Mouse (Mus musculus) gastrocnemius, postnatal 36 days (tissue): ENCODE results near the gene Rsad2. TPM values are rescaled to one million over a fixed set of nuclear protein-coding genes. Genes with fewer than 3 reads are reported as not detected.
"Not testable (repeated sequence)": the region's sequence is repeated elsewhere in the genome, so short reads cannot be mapped to it uniquely, and the experiment has no call there.

ENCODE experiments used
- DNase-seq, 2 experiments: peaks; one replicate each; pipeline ENCODE4 v3.0.0; 2022
- intact Hi-C: fragments of 180-260 bp; cut with DNase I; formaldehyde crosslinking; loops from one replicate; pipeline ENCODE4 v1.15.1; 2025
- long read RNA-seq, 2 experiments: library from polyadenylated mRNA; stranded (forward); transcript quantifications; one replicate each; pipeline ENCODE4 v2.0.0; 2021
- total RNA-seq, 2 experiments: library from RNA; stranded (reverse); gene quantifications; 2 replicates each; pipeline ENCODE4 v1.2.3; 2021

Rsad2 gene
- 1 to 10 TPM in 1 of 2 experiments, under 1 TPM in 1; 0.48 to 1.7 TPM for total RNA-seq
- long read RNA-seq, experiment 1, partial matches to known transcripts: 0 of 1 reads
- long read RNA-seq, experiment 1, other reads (novel, unspliced or antisense): 0 of 1 reads
- long read RNA-seq, experiment 2: 0 reads

GRCm38 (mm10) chr12:26456028-26456698 is at the start of gene Rsad2:
TSS of gene Rsad2 (minus strand) at chr12:26456452.
- peak; percentile 40 to 41 for DNase-seq
- intact Hi-C loops: no loop called here

- intact Hi-C loops: no loop called here
Measured at GRCm38 (mm10) chr12:26501042-26501441, 44.8 kb upstream of the Rsad2 start.

GRCm38 (mm10) chr12:26489942-26490341 is 33.7 kb upstream of the Rsad2 start:
- intact Hi-C loops: no loop called here
- DNase-seq: no peak

More at GRCm38 (mm10) chr12:26501042-26501441, 44.8 kb upstream of the Rsad2 start:
- no peak for DNase-seq

- intact Hi-C loops: no loop called here
- no peak for DNase-seq
Measured at GRCm38 (mm10) chr12:26488617-26489274, 32.5 kb upstream of the Rsad2 start.

GRCm38 (mm10) chr12:26487874-26488616 is 31.8 kb upstream of the Rsad2 start:
- intact Hi-C loops: no loop called here
- DNase-seq: no peak

GRCm38 (mm10) chr12:26485738-26486580 is 29.7 kb upstream of the Rsad2 start:
- intact Hi-C loops: not testable (repeated sequence)

GRCm38 (mm10) chr12:26478196-26479004 is 22.1 kb upstream of the Rsad2 start:
- intact Hi-C loops: no loop called here
- DNase-seq: peak; percentile 21 to 42

More at GRCm38 (mm10) chr12:26485738-26486580, 29.7 kb upstream of the Rsad2 start:
- DNase-seq: not testable (repeated sequence)

GRCm38 (mm10) chr12:26477198-26477597 is 20.9 kb upstream of the Rsad2 start:
- no peak for DNase-seq
- intact Hi-C loops: no loop called here

GRCm38 (mm10) chr12:26473746-26474145 is 17.5 kb upstream of the Rsad2 start:
- DNase-seq: no peak
- intact Hi-C loops: no loop called here

GRCm38 (mm10) chr12:26472770-26473481 is 16.7 kb upstream of the Rsad2 start:
- intact Hi-C loops: no loop called here
- DNase-seq: no peak

GRCm38 (mm10) chr12:26471376-26471775 is 15.1 kb upstream of the Rsad2 start:
- DNase-seq: no peak
- intact Hi-C loops: no loop called here

GRCm38 (mm10) chr12:26470042-26470409 is 13.8 kb upstream of the Rsad2 start:
- DNase-seq: no peak
- intact Hi-C loops: no loop called here

- intact Hi-C loops: no loop called here
- peak; percentile 66 to 85 for DNase-seq
Measured at GRCm38 (mm10) chr12:26469098-26470041, 13.1 kb upstream of the Rsad2 start, which contains the start of gene Cmpk2. TSS of gene Cmpk2 (plus strand) at chr12:26469204.

GRCm38 (mm10) chr12:26465600-26465999 is 9.3 kb upstream of the Rsad2 start:
- DNase-seq: no peak
- intact Hi-C loops: no loop called here

- intact Hi-C loops: no loop called here
- no peak for DNase-seq
Measured at GRCm38 (mm10) chr12:26460091-26460490, 3.8 kb upstream of the Rsad2 start.

- DNase-seq: no peak
- intact Hi-C loops: no loop called here
Measured at GRCm38 (mm10) chr12:26454682-26455081, 1.6 kb downstream of the Rsad2 start.

- no peak for DNase-seq
- intact Hi-C loops: no loop called here
Measured at GRCm38 (mm10) chr12:26452951-26453350, 3.3 kb downstream of the Rsad2 start.

GRCm38 (mm10) chr12:26451150-26451549 is 5.1 kb downstream of the Rsad2 start:
- no peak for DNase-seq
- intact Hi-C loops: no loop called here
